8 mouse cellular contexts compared by ENCODE assay signal in the genomic region with DNA sequence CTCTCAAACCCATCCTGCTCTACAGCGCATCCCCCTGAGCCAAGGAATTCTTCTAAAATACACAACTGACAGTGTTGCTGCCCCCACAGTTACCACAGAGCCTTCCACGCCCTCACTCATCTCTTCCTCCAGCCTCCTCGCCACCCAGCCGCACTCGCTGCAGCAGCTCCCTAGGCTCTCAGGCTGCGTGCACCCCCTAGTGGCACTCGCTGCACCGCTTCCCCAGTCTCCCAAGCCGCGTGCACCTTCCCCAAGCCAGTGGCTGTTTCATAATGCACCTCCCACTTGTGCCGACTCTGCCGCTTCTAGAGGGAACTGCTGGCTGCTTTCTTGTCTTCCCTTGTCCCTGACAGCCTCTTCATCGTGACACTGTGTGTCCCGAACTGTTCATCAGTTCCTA.
DNase-seq lines count a peak whose midpoint lies in the region; ATAC-seq and TF ChIP-seq lines count a peak whose summit lies in the region.

No protein-coding gene starts in this region.

- peaks cover 25% of the 10 kb centered on the region for H3K4me1 ChIP-seq in bone marrow macrophage, adult 2 months (ENCODE audit: control insufficient read depth, insufficient read depth, low read length)
- H3K4me1 ChIP-seq in embryonic fibroblast, embryonic 13.5 days (ENCODE audit: control insufficient read depth, insufficient read depth, low read length), result 0 out of 2 replicates have a peak, but pooled peaks cover 9% of the 10 kb centered on the region
- peaks cover 47% of the 10 kb centered on the region for H3K4me1 ChIP-seq in heart, embryonic 10.5 days
- peaks cover 24% of the 10 kb centered on the region; the same call in 1 of the 2 replicates for H3K4me1 ChIP-seq in kidney, embryonic 14.5 days (ENCODE audit: control insufficient read depth, insufficient read depth, low read length)
- H3K4me1 ChIP-seq in midbrain, postnatal 0 days (ENCODE audit: insufficient read depth, low read length), result 0 out of 2 replicates have a peak, but pooled peaks cover 2% of the 10 kb centered on the region
- H3K4me1 ChIP-seq in stomach, embryonic 16.5 days (ENCODE audit: control insufficient read depth, insufficient read depth, low read length), result peaks cover 16% of the 10 kb centered on the region

- H3K9ac ChIP-seq in kidney, embryonic 14.5 days (ENCODE audit: low read depth, low read length), result no peak overlapping the region
- H3K9ac ChIP-seq in midbrain, postnatal 0 days (replicated peaks; ENCODE audit: low read length, poor library complexity, severe bottlenecking), result no peak overlapping the region; the same call in 1 of the 2 replicates
- H3K9ac ChIP-seq in stomach, embryonic 16.5 days (ENCODE audit: low read length), result no peak overlapping the region

- DNase-seq in CD4-positive, CD25-positive, alpha-beta regulatory T cell, adult 2 months (ENCODE audit: low read depth, low spot score), result peak; percentile 75
- peak; percentile 90 for DNase-seq in heart, embryonic 10.5 days (ENCODE audit: low spot score)
- DNase-seq in liver, result peak; percentile 82
- DNase-seq in midbrain, postnatal 0 days (ENCODE audit: low spot score), result peak; percentile 86

- no peak for TF ChIP-seq POLR2A in bone marrow macrophage, adult 2 months (IDR thresholded peaks at IDR 0.05; ENCODE audit: borderline replicate concordance, low read depth, low read length)
- no peak for TF ChIP-seq POLR2A in embryonic fibroblast, embryonic 13.5 days (IDR thresholded peaks at IDR 0.05; ENCODE audit: low read depth, low read length)

- H3K4me2 ChIP-seq in kidney, embryonic 14.5 days (replicated peaks; ENCODE audit: low read depth, low read length), result peak overlapping the region; percentile 34
- peak overlapping the region; percentile 32 for H3K4me2 ChIP-seq in midbrain, postnatal 0 days (ENCODE audit: low read depth, low read length, poor library complexity, severe bottlenecking)
- peak overlapping the region; percentile 40; the same call in 1 of the 2 replicates for H3K4me2 ChIP-seq in stomach, embryonic 16.5 days (ENCODE audit: low read depth, low read length)

- no peak overlapping the region for H3K4me3 ChIP-seq in bone marrow macrophage, adult 2 months (ENCODE audit: insufficient read depth, low read length)
- H3K4me3 ChIP-seq in embryonic fibroblast, embryonic 13.5 days (ENCODE audit: insufficient read depth, low read length), result no peak overlapping the region
- H3K4me3 ChIP-seq in heart, embryonic 10.5 days, result peak overlapping the region; percentile 44
- peak overlapping the region; percentile 14; the same call in 1 of the 2 replicates for H3K4me3 ChIP-seq in kidney, embryonic 14.5 days (ENCODE audit: low read length)
- no peak overlapping the region for H3K4me3 ChIP-seq in midbrain, postnatal 0 days (ENCODE audit: low read depth, low read length)
- no peak overlapping the region for H3K4me3 ChIP-seq in stomach, embryonic 16.5 days (replicated peaks; ENCODE audit: low read length)

- WGBS in heart, embryonic 10.5 days, result 2% methylated on average over 14 of the region's 14 CpGs
- 3% methylated on average over 14 of the region's 14 CpGs for WGBS in kidney, embryonic 14.5 days
- WGBS in midbrain, postnatal 0 days, result 2% methylated on average over 14 of the region's 14 CpGs
- 11% methylated on average over 14 of the region's 14 CpGs for WGBS in stomach, embryonic 16.5 days

- H3K27me3 ChIP-seq in heart, embryonic 10.5 days (ENCODE audit: insufficient read depth, poor library complexity, severe bottlenecking), result peaks cover 7% of the 10 kb centered on the region; the same call in 1 of the 2 replicates
- peaks cover 8% of the 10 kb centered on the region; the same call in 1 of the 2 replicates for H3K27me3 ChIP-seq in kidney, embryonic 14.5 days (ENCODE audit: control insufficient read depth, insufficient read depth, low read length)
- H3K27me3 ChIP-seq in midbrain, postnatal 0 days (ENCODE audit: insufficient read depth, low read length), result no peaks in the 10 kb centered on the region
- peaks cover 6% of the 10 kb centered on the region for H3K27me3 ChIP-seq in stomach, embryonic 16.5 days (ENCODE audit: control insufficient read depth, insufficient read depth, low read length)

- no peak overlapping the region for H3K27ac ChIP-seq in bone marrow macrophage, adult 2 months (ENCODE audit: insufficient read depth, low read depth, low read length)
- H3K27ac ChIP-seq in embryonic fibroblast, embryonic 13.5 days (ENCODE audit: insufficient read depth, low read length), result no peak overlapping the region
- no peak overlapping the region for H3K27ac ChIP-seq in heart, embryonic 10.5 days
- H3K27ac ChIP-seq in kidney, embryonic 14.5 days (ENCODE audit: low read depth, low read length), result no peak overlapping the region
- peak overlapping the region; percentile 19 for H3K27ac ChIP-seq in midbrain, postnatal 0 days (ENCODE audit: low read depth, low read length)
- H3K27ac ChIP-seq in stomach, embryonic 16.5 days (ENCODE audit: low read length), result no peak overlapping the region

- H3K9me3 ChIP-seq in heart, embryonic 10.5 days, result no peaks in the 10 kb centered on the region
- 0 out of 2 replicates have a peak, but pooled peaks cover 3% of the 10 kb centered on the region for H3K9me3 ChIP-seq in kidney, embryonic 14.5 days (ENCODE audit: control insufficient read depth, low read length)
- H3K9me3 ChIP-seq in midbrain, postnatal 0 days (ENCODE audit: low read length), result no peaks in the 10 kb centered on the region
- peaks cover 5% of the 10 kb centered on the region; the same call in 1 of the 2 replicates for H3K9me3 ChIP-seq in stomach, embryonic 16.5 days (replicated peaks; ENCODE audit: control insufficient read depth, low read length)

- TF ChIP-seq CTCF in bone marrow macrophage, adult 2 months (IDR thresholded peaks at IDR 0.05; ENCODE audit: low read depth, low read length), result peak; percentile 58
- peak; percentile 99 for TF ChIP-seq CTCF in embryonic fibroblast, embryonic 13.5 days (IDR thresholded peaks at IDR 0.05; ENCODE audit: borderline replicate concordance, insufficient read depth, low read length)
- TF ChIP-seq CTCF in midbrain, postnatal 0 days (IDR thresholded peaks at IDR 0.05), result peak; percentile 93

- no peaks in the 10 kb centered on the region; the same call in 1 of the 2 replicates for H3K36me3 ChIP-seq in heart, embryonic 10.5 days
- H3K36me3 ChIP-seq in kidney, embryonic 14.5 days (ENCODE audit: control insufficient read depth, insufficient read depth, low read length), result no peaks in the 10 kb centered on the region
- no peaks in the 10 kb centered on the region for H3K36me3 ChIP-seq in midbrain, postnatal 0 days (ENCODE audit: insufficient read depth, low read length)
- H3K36me3 ChIP-seq in stomach, embryonic 16.5 days (ENCODE audit: control insufficient read depth, insufficient read depth, low read length), result no peaks in the 10 kb centered on the region

- peak; percentile 73 for ATAC-seq in kidney, embryonic 14.5 days (ENCODE audit: low FRiP score, low TSS enrichment)
- peak; percentile 69 for ATAC-seq in midbrain, postnatal 0 days (ENCODE audit: low FRiP score)
- peak; percentile 52; the same call in 1 of the 2 replicates for ATAC-seq in stomach, embryonic 16.5 days (ENCODE audit: insufficient read depth, low FRiP score)

Comparison
In these comparisons a context has a peak if more than half of its experiments do, and no peak if none do; other contexts are left out.
1. H3K4me3 ChIP-seq: peak in heart, embryonic 10.5 days (single experiment) and kidney, embryonic 14.5 days (single experiment); none in bone marrow macrophage, adult 2 months (single experiment), embryonic fibroblast, embryonic 13.5 days (single experiment), midbrain, postnatal 0 days (single experiment) and stomach, embryonic 16.5 days (single experiment).
2. Peak in every context shown above with its lines, with median percentiles within 50 percentile points of each other: DNase-seq, CTCF ChIP-seq, ATAC-seq and H3K4me2 ChIP-seq.